Mouse (Mus musculus) kidney, embryonic 14.5 days (tissue): ENCODE results near the gene Cdkl3. TPM values are rescaled to one million over a fixed set of nuclear protein-coding genes. Genes with fewer than 3 reads are reported as not detected.

ENCODE experiments used
- ATAC-seq: fragments of 200-750 bp; cut with Nextera tagmentation; 2 replicates; pipeline ENCODE4 v1.8.0; 2017; ENCODE audit warnings: moderate number of reproducible peaks, mild to moderate bottlenecking, moderate TSS enrichment, moderate library complexity; ENCODE audit not compliant: low FRiP score, low TSS enrichment
- H3K27ac ChIP-seq: fragments of 300-500 bp; sonication (generic); 2 replicates; pipeline ENCODE4 v1.5.1; 2014; ENCODE audit warnings: low read depth, mild to moderate bottlenecking, low read length, moderate library complexity, mixed read lengths
- H3K27me3 ChIP-seq: fragments of 300-500 bp; sonication (generic); 2 replicates; pipeline ENCODE4 v1.6.1; 2014; ENCODE audit warnings: mild to moderate bottlenecking, low read length; ENCODE audit not compliant: control insufficient read depth, insufficient read depth
- H3K36me3 ChIP-seq: fragments of 300-500 bp; sonication (generic); 2 replicates; pipeline ENCODE4 v1.6.1; 2014; ENCODE audit warnings: low read length, mixed read lengths; ENCODE audit not compliant: control insufficient read depth, insufficient read depth
- H3K4me1 ChIP-seq: fragments of 300-500 bp; sonication (generic); 2 replicates; pipeline ENCODE4 v1.6.1; 2014; ENCODE audit warnings: low read length, mixed read lengths; ENCODE audit not compliant: control insufficient read depth, insufficient read depth
- H3K4me2 ChIP-seq: fragments of 300-500 bp; sonication (generic); replicated peaks from 2 replicates; pipeline ENCODE4 v1.6.1; 2014; ENCODE audit warnings: low read depth, mild to moderate bottlenecking, low read length
- H3K4me3 ChIP-seq: fragments of 300-500 bp; sonication (generic); 2 replicates; pipeline ENCODE4 v1.5.1; 2014; ENCODE audit warnings: mild to moderate bottlenecking, low read length
- H3K9ac ChIP-seq: fragments of 300-500 bp; sonication (generic); 2 replicates; pipeline ENCODE4 v1.6.1; 2014; ENCODE audit warnings: low read depth, mild to moderate bottlenecking, low read length, moderate library complexity
- H3K9me3 ChIP-seq: fragments of 300-500 bp; sonication (generic); 2 replicates; pipeline ENCODE4 v1.6.1; 2016; ENCODE audit warnings: low read length; ENCODE audit not compliant: control insufficient read depth
- WGBS: fragments of 180-500 bp; shearing (Covaris S2); extraction: QIAGEN DNeasy Blood & Tissue Kit; methylation state at CpG from one replicate; pipeline ENCODE4 v1.1.7; 2014; 5-methylcytosine and 5-hydroxymethylcytosine counted together
- polyA plus RNA-seq: library from polyadenylated mRNA; unstranded; fragments of >200 nt; fragmentation: Nextera tagmentation; extraction: Ambion mirVana; gene quantifications from 2 replicates; pipeline ENCODE4 v1.2.1, GENCODE M21; 2014

Cdkl3 gene
- polyA plus RNA-seq = 9.7 and 10.1 TPM in 2 replicates

DNA sequence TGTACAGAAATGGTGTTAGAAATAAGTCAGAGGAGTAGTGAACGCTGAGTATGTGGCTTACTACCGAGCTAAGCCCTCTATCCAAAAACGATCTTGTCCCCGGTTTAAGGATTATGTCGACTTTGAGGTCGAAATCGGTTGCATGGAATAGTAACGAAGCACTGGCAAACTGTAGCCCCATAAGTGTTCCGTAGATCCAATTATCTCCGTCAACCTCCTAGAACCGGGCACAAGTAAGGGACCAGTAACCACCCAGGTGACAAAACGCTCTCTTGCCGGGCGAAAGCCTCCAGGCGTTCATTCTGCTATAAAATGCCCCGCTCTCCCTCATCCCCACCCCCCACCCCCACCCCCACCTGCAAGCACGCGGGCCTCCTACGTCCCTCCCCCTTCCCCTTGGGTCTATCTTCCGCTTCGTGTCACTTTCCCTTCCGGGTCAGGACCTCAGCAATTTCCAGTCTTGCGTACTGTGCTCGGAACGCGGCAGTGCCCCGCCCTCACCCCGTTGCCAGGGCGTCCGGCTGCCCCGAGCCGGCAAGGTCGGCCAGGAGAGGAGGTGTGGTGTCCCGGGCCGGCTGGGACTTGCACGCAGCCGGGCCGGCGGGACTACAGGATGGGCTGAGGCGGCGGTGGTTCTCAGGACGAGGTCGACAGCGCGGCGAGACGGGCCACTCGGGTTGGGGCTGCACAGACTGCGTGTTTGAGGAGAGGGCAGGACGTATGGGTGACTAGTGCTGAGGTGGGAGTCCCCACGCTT lies at the start of gene Cdkl3:
Gene Cdkl3 (plus strand): TSS at position 450 of the 757 bp plus-strand sequence.
- peaks cover 18% of the 10 kb centered on the region for H3K4me1 ChIP-seq
- H3K9ac ChIP-seq = peak within 1 kb of the TSS; percentile 82
- peak within 1 kb of the TSS; percentile 93 for H3K27ac ChIP-seq
- no peaks in the 10 kb centered on the region for H3K27me3 ChIP-seq
- ATAC-seq = peak; percentile 92
- no peaks in the 10 kb centered on the region for H3K9me3 ChIP-seq
- H3K36me3 ChIP-seq = no peaks in the 10 kb centered on the region; the same call in 1 of the 2 replicates
- peak within 1 kb of the TSS; percentile 76 for H3K4me2 ChIP-seq
- peak within 1 kb of the TSS; percentile 81 for H3K4me3 ChIP-seq
- under 1% methylated on average over 51 of the region's 51 CpGs for WGBS

DNA sequence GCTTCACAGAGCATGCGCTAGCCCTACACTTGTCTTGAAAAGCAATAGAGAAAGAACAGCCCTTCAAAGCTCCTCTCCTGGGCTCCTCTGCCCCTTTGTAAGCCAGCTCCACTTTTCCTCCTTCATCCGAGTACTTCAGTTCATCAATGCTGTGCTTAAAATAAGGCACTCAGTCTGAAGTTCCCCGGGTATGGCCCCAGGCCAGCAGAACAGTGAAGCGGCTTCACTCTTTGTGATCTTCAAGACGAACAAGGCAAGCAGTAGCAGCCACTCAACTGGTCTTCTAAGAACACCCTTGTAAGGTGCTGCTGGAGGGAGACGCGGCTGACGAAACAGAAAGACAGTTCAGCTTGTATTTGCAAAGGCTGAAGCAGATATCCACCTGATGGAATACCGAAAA lies 47.9 kb upstream of the Cdkl3 start:
- Histone ChIP-seq H3K9ac (no peak overlapping the region), H3K4me3 (no peak overlapping the region), H3K4me2 (no peak overlapping the region), H3K9me3 (no peaks in the 10 kb centered on the region), H3K4me1 (no peaks in the 10 kb centered on the region), H3K27me3 (no peaks in the 10 kb centered on the region), H3K27ac (no peak overlapping the region), H3K36me3 (no peaks in the 10 kb centered on the region)
- no peak for ATAC-seq
- WGBS = 85% methylated on average over 9 of the region's 9 CpGs

DNA sequence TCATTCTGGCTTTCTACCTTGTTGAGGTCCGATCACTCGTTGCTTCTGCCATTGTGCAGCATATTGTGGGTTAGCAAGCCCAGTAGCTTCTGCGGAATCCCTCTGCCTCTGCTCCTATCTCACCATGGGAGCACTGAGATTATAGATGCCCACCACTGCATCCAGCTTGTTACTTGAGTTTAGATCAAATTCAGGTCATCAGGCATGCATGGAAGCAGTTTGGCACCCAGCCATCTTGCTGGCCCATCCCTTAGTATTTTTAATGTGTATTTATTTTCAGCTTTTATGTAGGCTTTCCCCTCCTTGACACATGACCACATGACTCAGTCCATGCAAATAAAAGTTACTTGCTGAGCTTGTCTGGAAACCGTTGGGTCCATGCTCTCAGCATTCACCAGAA lies 46.3 kb upstream of the Cdkl3 start:
- Histone ChIP-seq H3K4me2 (no peak overlapping the region), H3K9me3 (no peaks in the 10 kb centered on the region), H3K27me3 (no peaks in the 10 kb centered on the region), H3K36me3 (no peaks in the 10 kb centered on the region), H3K4me3 (no peak overlapping the region), H3K9ac (no peak overlapping the region), H3K4me1 (no peaks in the 10 kb centered on the region), H3K27ac (no peak overlapping the region)
- no peak for ATAC-seq
- WGBS = 87% methylated on average over 4 of the region's 4 CpGs

DNA sequence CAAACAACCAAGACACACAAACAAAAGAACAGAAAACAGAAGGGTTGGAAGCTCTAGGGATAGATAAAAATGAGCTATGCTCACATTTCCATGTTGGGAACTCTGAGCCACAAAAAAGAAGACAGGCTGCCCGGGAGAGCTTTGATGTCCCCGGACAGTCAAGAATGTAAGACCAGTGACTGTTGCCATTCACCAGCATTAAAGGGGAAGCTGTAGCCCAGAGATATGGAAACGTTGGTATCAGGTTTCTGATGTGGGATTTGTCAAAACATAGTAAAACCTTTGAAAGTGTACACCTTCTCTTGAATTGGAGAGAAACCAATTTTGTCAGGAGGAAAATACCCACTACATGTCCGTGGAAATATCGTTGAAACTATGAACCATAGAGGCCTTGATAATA lies 44.5 kb upstream of the Cdkl3 start:
- Histone ChIP-seq H3K9me3 (no peaks in the 10 kb centered on the region), H3K4me2 (no peak overlapping the region), H3K4me1 (no peaks in the 10 kb centered on the region), H3K36me3 (no peaks in the 10 kb centered on the region), H3K27me3 (no peaks in the 10 kb centered on the region), H3K4me3 (no peak overlapping the region), H3K9ac (no peak overlapping the region), H3K27ac (no peak overlapping the region)
- no peak for ATAC-seq
- 74% methylated on average over 5 of the region's 5 CpGs for WGBS

DNA sequence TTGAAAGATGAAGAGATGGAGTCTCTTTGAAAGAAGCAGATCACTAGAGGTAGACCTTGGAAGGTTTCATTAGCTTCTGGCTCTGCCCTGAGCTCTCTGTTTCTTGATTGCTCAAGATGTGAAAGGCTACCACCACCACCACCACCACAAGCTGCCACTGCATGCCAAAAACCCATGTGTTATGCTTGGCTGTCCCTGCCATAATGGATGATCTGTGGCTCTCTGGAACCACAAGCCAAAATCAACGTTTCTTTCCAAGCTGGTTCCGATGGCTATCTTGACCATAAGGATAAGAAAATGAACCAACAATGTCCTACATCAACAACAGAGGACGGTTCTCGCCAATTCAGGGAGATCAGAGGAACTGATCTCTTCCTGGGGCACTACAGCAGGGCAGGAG lies 44.0 kb upstream of the Cdkl3 start:
- no peak overlapping the region for H3K9ac ChIP-seq
- no peaks in the 10 kb centered on the region for H3K27me3 ChIP-seq
- no peak overlapping the region for H3K4me2 ChIP-seq
- H3K27ac ChIP-seq = no peak overlapping the region
- no peaks in the 10 kb centered on the region for H3K9me3 ChIP-seq
- H3K4me3 ChIP-seq = no peak overlapping the region
- H3K36me3 ChIP-seq = no peaks in the 10 kb centered on the region
- no peaks in the 10 kb centered on the region for H3K4me1 ChIP-seq
- ATAC-seq = no peak
- 91% methylated on average over 4 of the region's 4 CpGs for WGBS

DNA sequence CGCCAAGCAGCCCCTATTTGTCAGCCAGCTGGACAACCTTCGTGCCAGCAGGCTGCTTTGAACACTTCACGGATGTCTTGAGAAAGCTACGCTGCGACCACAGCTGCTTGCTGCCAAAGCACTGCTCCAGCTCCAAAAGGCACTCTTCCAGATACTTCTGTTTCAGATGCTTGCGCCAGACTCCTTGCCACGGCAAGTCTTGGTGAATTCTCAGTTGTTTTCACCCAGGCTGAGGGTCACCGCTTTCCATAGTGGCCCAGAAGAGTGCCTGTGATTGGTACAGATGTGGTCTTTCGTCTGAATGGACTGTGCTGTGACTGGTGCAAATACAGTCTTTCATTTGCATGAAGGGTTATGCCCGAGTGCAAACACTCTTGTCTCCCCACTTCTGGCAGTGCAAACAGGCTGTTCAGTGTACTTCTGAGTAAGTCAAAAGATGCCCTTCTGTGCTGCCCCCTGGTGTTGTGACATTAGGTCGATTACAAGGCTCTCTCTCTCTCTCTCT lies 43.0 kb upstream of the Cdkl3 start:
- Histone ChIP-seq H3K36me3 (no peaks in the 10 kb centered on the region), H3K9ac (no peak overlapping the region), H3K9me3 (no peaks in the 10 kb centered on the region), H3K4me2 (no peak overlapping the region), H3K27ac (no peak overlapping the region), H3K4me3 (no peak overlapping the region), H3K4me1 (no peaks in the 10 kb centered on the region), H3K27me3 (no peaks in the 10 kb centered on the region)
- WGBS = 53% methylated on average over 11 of the region's 11 CpGs
- no peak for ATAC-seq

GRCm38 (mm10) chr11:51961761-51962160 lies 42.3 kb upstream of the Cdkl3 start:
- H3K27ac ChIP-seq = no peak overlapping the region
- H3K4me3 ChIP-seq = no peak overlapping the region
- ATAC-seq = no peak
- no peaks in the 10 kb centered on the region for H3K4me1 ChIP-seq
- H3K36me3 ChIP-seq = no peaks in the 10 kb centered on the region
- no peak overlapping the region for H3K9ac ChIP-seq
- H3K9me3 ChIP-seq = no peaks in the 10 kb centered on the region
- H3K27me3 ChIP-seq = no peaks in the 10 kb centered on the region
- 89% methylated on average over 8 of the region's 8 CpGs for WGBS
- no peak overlapping the region for H3K4me2 ChIP-seq

GRCm38 (mm10) chr11:51962277-51962676 lies 41.7 kb upstream of the Cdkl3 start:
- Histone ChIP-seq H3K27me3 (no peaks in the 10 kb centered on the region), H3K4me2 (no peak overlapping the region), H3K36me3 (no peaks in the 10 kb centered on the region), H3K4me3 (no peak overlapping the region), H3K9me3 (no peaks in the 10 kb centered on the region), H3K27ac (no peak overlapping the region), H3K4me1 (no peaks in the 10 kb centered on the region), H3K9ac (no peak overlapping the region)
- WGBS = 90% methylated on average over 7 of the region's 7 CpGs
- no peak for ATAC-seq

- no peak overlapping the region for H3K27ac ChIP-seq
- no peak overlapping the region for H3K4me2 ChIP-seq
- H3K9me3 ChIP-seq = no peaks in the 10 kb centered on the region
- peaks cover 16% of the 10 kb centered on the region for H3K36me3 ChIP-seq
- peaks cover 4% of the 10 kb centered on the region; the same call in 1 of the 2 replicates for H3K4me1 ChIP-seq
- H3K9ac ChIP-seq = no peak overlapping the region
- ATAC-seq = no peak
- H3K27me3 ChIP-seq = no peaks in the 10 kb centered on the region
- H3K4me3 ChIP-seq = no peak overlapping the region
- 76% methylated on average over 5 of the region's 5 CpGs for WGBS
Observed at GRCm38 (mm10) chr11:51966651-51967050, 37.4 kb upstream of the Cdkl3 start.
